Mouse (Mus musculus) layer of hippocampus, postnatal 25 days (tissue): ENCODE data around the gene Gpr179. TPM values are rescaled to one million over a fixed set of nuclear protein-coding genes. Genes with fewer than 3 reads are reported as not detected.

Experiments
- DNase-seq, 2 experiments: peaks; one replicate each; pipeline ENCODE4 v3.0.0; 2022; ENCODE audit warnings: mixed read lengths in 2 of 2, low spot score in 1 of 2; ENCODE audit errors: extremely low spot score in 1 of 2
- total RNA-seq, 2 experiments: library from RNA; stranded (reverse); gene quantifications; 2 replicates each; pipeline ENCODE4 v1.2.3; 2021

Gpr179 gene
- total RNA-seq: under 1 TPM; 0.15 to 0.16 TPM

GRCm38 (mm10) chr11:97352027-97352684, at the start of gene Gpr179:
Gene Gpr179, minus strand, starts transcription at chr11:97352077.
- DNase-seq: no peak

- no peak for DNase-seq
Observed at GRCm38 (mm10) chr11:97401082-97401481, 49.2 kb upstream of the Gpr179 start.

- peak; percentile 63 to 69 for DNase-seq
Observed at GRCm38 (mm10) chr11:97399958-97400710, 48.3 kb upstream of the Gpr179 start.

- DNase-seq: no peak
Observed at GRCm38 (mm10) chr11:97398506-97398905, 46.6 kb upstream of the Gpr179 start.

- no peak for DNase-seq
Observed at GRCm38 (mm10) chr11:97394146-97394545, 42.3 kb upstream of the Gpr179 start.

- DNase-seq: no peak
Observed at GRCm38 (mm10) chr11:97393658-97394057, 41.8 kb upstream of the Gpr179 start.

GRCm38 (mm10) chr11:97389127-97389526, 37.2 kb upstream of the Gpr179 start:
- no peak for DNase-seq

GRCm38 (mm10) chr11:97387811-97388210, 35.9 kb upstream of the Gpr179 start:
- no peak for DNase-seq

- no peak for DNase-seq
Observed at GRCm38 (mm10) chr11:97383764-97384163, 31.9 kb upstream of the Gpr179 start.

GRCm38 (mm10) chr11:97383017-97383416, 31.1 kb upstream of the Gpr179 start:
- no peak for DNase-seq

GRCm38 (mm10) chr11:97380036-97380435, 28.2 kb upstream of the Gpr179 start:
- no peak for DNase-seq

GRCm38 (mm10) chr11:97373402-97373801, 21.5 kb upstream of the Gpr179 start:
- DNase-seq: no peak

- no peak for DNase-seq
Observed at GRCm38 (mm10) chr11:97372159-97372864, 20.4 kb upstream of the Gpr179 start.

GRCm38 (mm10) chr11:97370329-97371091, 18.6 kb upstream of the Gpr179 start:
- DNase-seq: no peak

- no peak for DNase-seq
Observed at GRCm38 (mm10) chr11:97368501-97368900, 16.6 kb upstream of the Gpr179 start.

GRCm38 (mm10) chr11:97365556-97365955, 13.7 kb upstream of the Gpr179 start:
- DNase-seq: no peak

GRCm38 (mm10) chr11:97363644-97363995, 11.7 kb upstream of the Gpr179 start:
- DNase-seq: no peak

GRCm38 (mm10) chr11:97362943-97363643, 11.2 kb upstream of the Gpr179 start:
- DNase-seq: peak in 1 of 2 experiments; percentile 24

GRCm38 (mm10) chr11:97362649-97362942, 10.7 kb upstream of the Gpr179 start:
- peak; percentile 20 to 34 for DNase-seq

- DNase-seq: peak; percentile 87 to 90
Observed at GRCm38 (mm10) chr11:97361948-97362648, 10.2 kb upstream of the Gpr179 start, which contains the start of gene Socs7. Gene Socs7, plus strand, starts transcription at chr11:97362551.
